Mouse (Mus musculus) midbrain, embryonic 15.5 days (tissue): ENCODE measurements at regions not wholly inside any gene's neighbourhood (a gene's known extent, or its start where the extent isn't known, plus 50 kb on each side); places are given as distances from the start of the nearest gene placed in this dataset.

ENCODE experiments used
- ATAC-seq: fragments of 200-750 bp; cut with Nextera tagmentation; replicated peaks from 2 replicates; pipeline ENCODE4 v1.8.0; 2017; ENCODE audit warnings: moderate TSS enrichment
- H3K27ac ChIP-seq: fragments of 300-500 bp; sonication (generic); 2 replicates; pipeline ENCODE4 v1.5.1; 2015; ENCODE audit warnings: mild to moderate bottlenecking, inconsistent platforms
- H3K27me3 ChIP-seq: fragments of 300-500 bp; sonication (generic); replicated peaks from 2 replicates; pipeline ENCODE4 v1.6.1; 2015; ENCODE audit warnings: inconsistent platforms
- H3K36me3 ChIP-seq: fragments of 300-500 bp; sonication (generic); replicated peaks from 2 replicates; pipeline ENCODE4 v1.6.1; 2015; ENCODE audit warnings: inconsistent platforms
- H3K4me1 ChIP-seq: fragments of 300-500 bp; sonication (generic); 2 replicates; pipeline ENCODE4 v1.6.1; 2015; ENCODE audit warnings: inconsistent platforms
- H3K4me2 ChIP-seq: fragments of 300-500 bp; sonication (generic); 2 replicates; pipeline ENCODE4 v1.6.1; 2015; ENCODE audit warnings: inconsistent platforms, mild to moderate bottlenecking, moderate library complexity
- H3K4me3 ChIP-seq: fragments of 300-500 bp; sonication (generic); 2 replicates; pipeline ENCODE4 v1.5.1; 2015; ENCODE audit warnings: mild to moderate bottlenecking, inconsistent platforms
- H3K9ac ChIP-seq: fragments of 300-500 bp; sonication (generic); 2 replicates; pipeline ENCODE4 v1.6.1; 2015; ENCODE audit warnings: mild to moderate bottlenecking, inconsistent platforms
- H3K9me3 ChIP-seq: fragments of 300-500 bp; sonication (generic); 2 replicates; pipeline ENCODE4 v1.6.1; 2016; ENCODE audit warnings: inconsistent platforms
- WGBS: fragments of 180-500 bp; shearing (Covaris S2); methylation state at CpG from one replicate; pipeline ENCODE4 v1.1.7; 2015; ENCODE audit warnings: mixed read lengths; 5-methylcytosine and 5-hydroxymethylcytosine counted together

GRCm38 (mm10) chr14:48058234-48058868, 62.3 kb upstream of the Peli2 start:
- ATAC-seq = no peak
- Histone ChIP-seq H3K4me1 (0 out of 2 replicates have a peak, but pooled peaks cover 3% of the 10 kb centered on the region), H3K27ac (no peak overlapping the region), H3K9ac (no peak overlapping the region), H3K4me3 (no peak overlapping the region), H3K36me3 (no peaks in the 10 kb centered on the region), H3K27me3 (no peaks in the 10 kb centered on the region), H3K9me3 (no peaks in the 10 kb centered on the region), H3K4me2 (no peak overlapping the region)
- WGBS = 89% methylated on average over 9 of the region's 9 CpGs

DNA sequence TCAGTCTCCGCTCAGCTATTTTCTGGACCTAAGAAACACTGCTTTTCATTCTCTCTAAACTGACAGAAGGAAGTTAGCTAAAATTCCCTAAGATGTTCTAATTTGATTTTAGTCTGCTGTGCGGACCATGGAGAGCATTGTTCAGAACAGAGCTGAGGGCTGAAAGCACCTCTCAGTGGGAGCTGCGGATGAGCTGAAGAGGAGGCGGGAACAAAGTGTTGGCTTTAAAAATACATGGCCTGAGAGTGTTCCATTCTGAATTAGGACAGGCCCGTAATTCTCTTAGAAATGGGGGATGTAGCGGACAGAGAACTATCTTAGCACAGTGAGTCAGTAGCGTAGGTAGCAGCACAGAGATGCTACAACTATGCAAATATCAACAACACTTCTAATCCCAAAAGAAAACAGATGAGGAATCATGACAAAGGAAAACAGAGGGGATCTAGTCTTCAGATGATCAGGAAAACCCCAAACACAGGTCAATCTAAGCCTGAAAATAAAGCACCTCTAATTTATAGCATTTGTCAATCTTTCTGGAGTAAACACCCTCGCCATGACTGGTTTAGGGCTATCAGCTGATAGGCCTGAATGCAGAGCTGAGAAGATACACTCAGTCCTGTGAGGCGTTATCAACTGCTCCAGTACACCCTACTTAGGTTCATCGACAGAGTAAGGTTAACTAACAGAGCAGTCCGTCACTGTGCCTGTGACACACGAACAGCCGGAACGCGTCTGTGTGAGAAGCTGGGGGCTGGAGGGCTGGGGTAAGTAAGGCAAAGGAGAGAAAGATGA, 60.8 kb upstream of the Peli2 start:
- Histone ChIP-seq H3K36me3 (no peaks in the 10 kb centered on the region), H3K27ac (no peak overlapping the region), H3K27me3 (no peaks in the 10 kb centered on the region), H3K4me1 (0 out of 2 replicates have a peak, but pooled peaks cover 3% of the 10 kb centered on the region), H3K9ac (no peak overlapping the region), H3K4me3 (no peak overlapping the region), H3K4me2 (no peak overlapping the region), H3K9me3 (no peaks in the 10 kb centered on the region)
- WGBS = 51% methylated on average over 15 of the region's 15 CpGs
- ATAC-seq = no peak

- Histone ChIP-seq H3K9me3 (no peaks in the 10 kb centered on the region), H3K4me3 (no peak overlapping the region), H3K4me1 (peaks cover 4% of the 10 kb centered on the region), H3K27ac (no peak overlapping the region), H3K27me3 (no peaks in the 10 kb centered on the region), H3K36me3 (no peaks in the 10 kb centered on the region), H3K9ac (no peak overlapping the region), H3K4me2 (no peak overlapping the region)
- WGBS = 82% methylated on average over 3 of the region's 3 CpGs
- no peak for ATAC-seq
Observed at GRCm38 (mm10) chr14:48068641-48069040, 52.0 kb upstream of the Peli2 start.
